Mouse (Mus musculus): ENCODE data around the gene Ston2. TPM values are rescaled to one million over a fixed set of nuclear protein-coding genes. Genes with fewer than 3 reads are reported as not detected.
A peak's percentile ranks its signal among the peaks of the same experiment; 100 is the strongest.

The Ston2 gene
- polyA plus RNA-seq, 1 experiment from 2014 or later = 11.1 TPM

GRCm38 (mm10) chr12:91692991-91693390, 95.2 kb downstream of the Ston2 start:
- H3K4me2 ChIP-seq = no peak overlapping the region
- 50% methylated on average over 3 of the region's 3 CpGs for WGBS
- H3K4me3 ChIP-seq = no peak overlapping the region
- no peak overlapping the region for H3K27ac ChIP-seq
- H3K9ac ChIP-seq = no peak overlapping the region
- no peaks in the 10 kb centered on the region for H3K27me3 ChIP-seq
- no peaks in the 10 kb centered on the region for H3K36me3 ChIP-seq
- H3K9me3 ChIP-seq = no peaks in the 10 kb centered on the region
- H3K4me1 ChIP-seq = no peaks in the 10 kb centered on the region
- ATAC-seq (ENCODE audit: borderline replicate concordance, extremely low read depth, low FRiP score, low TSS enrichment) = no peak

- no peak overlapping the region for H3K9ac ChIP-seq
- peak overlapping the region; percentile 52 for H3K4me2 ChIP-seq
- H3K36me3 ChIP-seq = no peaks in the 10 kb centered on the region
- peak overlapping the region; percentile 82 for H3K27ac ChIP-seq
- H3K4me1 ChIP-seq = peaks cover 30% of the 10 kb centered on the region
- peak; percentile 81 for ATAC-seq (ENCODE audit: borderline replicate concordance, extremely low read depth, low FRiP score, low TSS enrichment)
- H3K4me3 ChIP-seq = peak overlapping the region; percentile 29
- no peaks in the 10 kb centered on the region for H3K27me3 ChIP-seq
- no peaks in the 10 kb centered on the region for H3K9me3 ChIP-seq
- 18% methylated on average over 13 of the region's 13 CpGs for WGBS
Observed at GRCm38 (mm10) chr12:91685674-91686290, 102.4 kb downstream of the Ston2 start.

- H3K4me3 ChIP-seq = peak overlapping the region; percentile 29
- WGBS = 26% methylated on average over 11 of the region's 11 CpGs
- H3K9ac ChIP-seq = no peak overlapping the region
Observed at GRCm38 (mm10) chr12:91684840-91685415, 103.3 kb downstream of the Ston2 start.

GRCm38 (mm10) chr12:91684101-91684839, 103.9 kb downstream of the Ston2 start:
- Histone ChIP-seq H3K36me3 (no peaks in the 10 kb centered on the region), H3K4me2 (peak overlapping the region; percentile 52), H3K4me1 (peaks cover 36% of the 10 kb centered on the region), H3K9ac (no peak overlapping the region; the same call in 1 of the 2 replicates), H3K27ac (peak overlapping the region; percentile 82), H3K27me3 (no peaks in the 10 kb centered on the region), H3K9me3 (no peaks in the 10 kb centered on the region), H3K4me3 (peak overlapping the region; percentile 29)
- ATAC-seq (ENCODE audit: borderline replicate concordance, extremely low read depth, low FRiP score, low TSS enrichment) = peak; percentile 16; the same call in 1 of the 2 replicates
- WGBS = 13% methylated on average over 15 of the region's 15 CpGs

More at GRCm38 (mm10) chr12:91684840-91685415, 103.3 kb downstream of the Ston2 start:
- Histone ChIP-seq H3K27ac (peak overlapping the region; percentile 82), H3K27me3 (no peaks in the 10 kb centered on the region), H3K9me3 (no peaks in the 10 kb centered on the region), H3K4me2 (peak overlapping the region; percentile 52), H3K36me3 (no peaks in the 10 kb centered on the region), H3K4me1 (peaks cover 30% of the 10 kb centered on the region)
- no peak for ATAC-seq (ENCODE audit: borderline replicate concordance, extremely low read depth, low FRiP score, low TSS enrichment)

GRCm38 (mm10) chr12:91683549-91684100, 104.6 kb downstream of the Ston2 start:
- Histone ChIP-seq H3K4me2 (peak overlapping the region; percentile 52), H3K27ac (peak overlapping the region; percentile 82), H3K36me3 (no peaks in the 10 kb centered on the region), H3K27me3 (no peaks in the 10 kb centered on the region), H3K4me3 (0 out of 2 replicates have a peak overlapping the region, but pooled peaks have one; percentile 29), H3K9ac (no peak overlapping the region), H3K9me3 (no peaks in the 10 kb centered on the region), H3K4me1 (peaks cover 40% of the 10 kb centered on the region)
- no peak for ATAC-seq (ENCODE audit: borderline replicate concordance, extremely low read depth, low FRiP score, low TSS enrichment)
- WGBS = 39% methylated on average over 15 of the region's 15 CpGs

GRCm38 (mm10) chr12:91683096-91683495, 105.1 kb downstream of the Ston2 start:
- WGBS = 79% methylated on average over 3 of the region's 3 CpGs
- peaks cover 40% of the 10 kb centered on the region for H3K4me1 ChIP-seq
- H3K4me2 ChIP-seq = peak overlapping the region; percentile 52

GRCm38 (mm10) chr12:91679320-91680064, 108.7 kb downstream of the Ston2 start:
- Histone ChIP-seq H3K27ac (peak overlapping the region; percentile 31; the same call in 1 of the 2 replicates), H3K4me2 (no peak overlapping the region), H3K4me1 (peaks cover 33% of the 10 kb centered on the region), H3K36me3 (no peaks in the 10 kb centered on the region), H3K4me3 (no peak overlapping the region), H3K27me3 (no peaks in the 10 kb centered on the region), H3K9ac (no peak overlapping the region), H3K9me3 (no peaks in the 10 kb centered on the region)
- 54% methylated on average over 14 of the region's 14 CpGs for WGBS
- no peak for ATAC-seq (ENCODE audit: borderline replicate concordance, extremely low read depth, low FRiP score, low TSS enrichment)

More at GRCm38 (mm10) chr12:91683096-91683495, 105.1 kb downstream of the Ston2 start:
- H3K4me3 ChIP-seq = 0 out of 2 replicates have a peak overlapping the region, but pooled peaks have one; percentile 29
- no peaks in the 10 kb centered on the region for H3K36me3 ChIP-seq
- H3K27me3 ChIP-seq = no peaks in the 10 kb centered on the region
- no peaks in the 10 kb centered on the region for H3K9me3 ChIP-seq
- H3K27ac ChIP-seq = no peak overlapping the region
- H3K9ac ChIP-seq = no peak overlapping the region
- no peak for ATAC-seq (ENCODE audit: borderline replicate concordance, extremely low read depth, low FRiP score, low TSS enrichment)

- Histone ChIP-seq H3K4me1 (peaks cover 18% of the 10 kb centered on the region), H3K9me3 (no peaks in the 10 kb centered on the region), H3K36me3 (no peaks in the 10 kb centered on the region), H3K27me3 (no peaks in the 10 kb centered on the region), H3K27ac (no peak overlapping the region), H3K4me2 (no peak overlapping the region), H3K9ac (no peak overlapping the region), H3K4me3 (no peak overlapping the region)
- ATAC-seq (ENCODE audit: borderline replicate concordance, extremely low read depth, low FRiP score, low TSS enrichment) = peak; percentile 53; the same call in 1 of the 2 replicates
- 42% methylated on average over 9 of the region's 9 CpGs for WGBS
Observed at GRCm38 (mm10) chr12:91675937-91676336, 112.2 kb downstream of the Ston2 start.

- Histone ChIP-seq H3K36me3 (no peaks in the 10 kb centered on the region), H3K27me3 (no peaks in the 10 kb centered on the region), H3K27ac (no peak overlapping the region), H3K9me3 (no peaks in the 10 kb centered on the region), H3K9ac (no peak overlapping the region), H3K4me3 (no peak overlapping the region), H3K4me1 (peaks cover 14% of the 10 kb centered on the region), H3K4me2 (no peak overlapping the region)
- no peak for ATAC-seq (ENCODE audit: borderline replicate concordance, extremely low read depth, low FRiP score, low TSS enrichment)
- WGBS = 79% methylated on average over 6 of the region's 6 CpGs
Observed at GRCm38 (mm10) chr12:91673141-91673540, 115.0 kb downstream of the Ston2 start.

- Histone ChIP-seq H3K9me3 (no peaks in the 10 kb centered on the region), H3K4me2 (no peak overlapping the region), H3K4me3 (no peak overlapping the region), H3K36me3 (no peaks in the 10 kb centered on the region), H3K9ac (no peak overlapping the region), H3K27ac (no peak overlapping the region), H3K4me1 (peaks cover 20% of the 10 kb centered on the region), H3K27me3 (no peaks in the 10 kb centered on the region)
- no peak for ATAC-seq (ENCODE audit: borderline replicate concordance, extremely low read depth, low FRiP score, low TSS enrichment)
- WGBS = 87% methylated on average over 7 of the region's 7 CpGs
Observed at GRCm38 (mm10) chr12:91672528-91672927, 115.7 kb downstream of the Ston2 start.

- no peaks in the 10 kb centered on the region for H3K36me3 ChIP-seq
- H3K27me3 ChIP-seq = no peaks in the 10 kb centered on the region
- H3K4me2 ChIP-seq = no peak overlapping the region
- H3K4me1 ChIP-seq = peaks cover 20% of the 10 kb centered on the region
- peak; percentile 45; the same call in 1 of the 2 replicates for ATAC-seq (ENCODE audit: borderline replicate concordance, extremely low read depth, low FRiP score, low TSS enrichment)
- H3K4me3 ChIP-seq = no peak overlapping the region
- 37% methylated on average over 16 of the region's 16 CpGs for WGBS
- no peak overlapping the region for H3K9ac ChIP-seq
- H3K9me3 ChIP-seq = no peaks in the 10 kb centered on the region
- H3K27ac ChIP-seq = no peak overlapping the region
Observed at GRCm38 (mm10) chr12:91668529-91669245, 119.5 kb downstream of the Ston2 start.

Measured in lung, embryonic 15.5 days (tissue).